Mouse (Mus musculus): ENCODE results near the gene Prox1. TPM values are rescaled to one million over a fixed set of nuclear protein-coding genes. Genes with fewer than 3 reads are reported as not detected.

Prox1 gene
- polyA plus RNA-seq, 1 experiment = 1.2 TPM

DNA sequence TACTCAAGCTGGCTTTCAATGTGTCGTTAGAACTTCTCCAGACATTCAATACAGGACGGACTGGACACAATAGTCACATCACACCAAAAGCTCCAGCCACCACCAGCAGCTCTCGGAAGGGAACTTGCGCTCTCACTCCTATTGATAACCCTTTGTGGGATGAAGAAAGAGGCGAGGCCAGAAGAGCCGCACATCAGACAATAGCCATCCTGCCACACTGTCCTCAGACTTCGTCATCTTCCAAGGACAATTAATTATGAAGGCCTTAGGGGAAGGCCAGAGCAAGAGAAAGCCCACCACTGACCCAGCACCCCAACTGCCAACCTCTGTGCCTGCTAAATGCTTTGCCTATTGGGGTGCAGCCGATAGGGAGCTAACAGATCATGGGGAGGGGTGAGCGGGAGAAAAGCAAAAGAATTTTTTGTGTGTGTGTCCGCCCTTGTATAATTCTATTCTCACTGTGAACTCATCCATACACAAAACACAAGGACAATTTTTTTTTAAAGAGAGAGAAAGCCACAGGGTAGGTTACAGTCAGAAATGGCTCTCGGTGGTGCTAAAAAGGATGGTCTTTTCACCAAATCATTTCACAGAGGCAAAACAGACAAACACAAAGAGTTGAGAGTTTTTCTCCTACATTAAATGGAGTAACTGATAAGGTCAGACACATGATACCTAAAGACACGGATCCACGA lies 30.7 kb downstream of the Prox1 start:
- Histone ChIP-seq H3K4me3 (replicated peaks; ENCODE audit: extremely low read depth, low read depth, low read length) (no peak overlapping the region), H3K4me1 (ENCODE audit: control insufficient read depth, insufficient read depth, low read length) (no peaks in the 10 kb centered on the region)
- WGBS = 87% methylated on average over 13 of the region's 13 CpGs
- TF ChIP-seq CTCF (IDR thresholded peaks at IDR 0.05; ENCODE audit: insufficient read depth, low read length) (no peak), POLR2A (IDR thresholded peaks at IDR 0.05; ENCODE audit: borderline replicate concordance, extremely low read depth, low read depth, low read length) (no peak)
- no peak for DNase-seq

DNA sequence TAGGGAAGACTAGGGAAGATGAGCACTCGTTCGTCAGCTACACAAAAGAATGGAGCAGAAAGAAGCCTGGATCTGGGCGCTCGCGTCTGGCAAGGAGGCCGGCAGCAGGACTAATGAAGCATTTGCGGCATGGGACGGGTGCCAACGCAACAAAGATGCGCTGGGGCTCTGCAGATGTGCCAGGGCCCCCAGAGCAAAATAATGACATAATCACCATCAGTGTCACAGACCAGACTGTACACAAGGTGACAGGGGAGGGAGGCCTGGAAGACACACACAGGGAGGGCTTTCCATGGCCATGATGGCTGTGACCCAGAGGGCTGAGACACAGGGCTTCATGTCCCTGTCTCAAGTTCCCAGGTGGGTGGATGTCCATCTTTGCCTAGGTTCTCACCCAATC lies 32.6 kb downstream of the Prox1 start:
- no peaks in the 10 kb centered on the region for H3K4me1 ChIP-seq (ENCODE audit: control insufficient read depth, insufficient read depth, low read length)
- no peak for DNase-seq
- H3K4me3 ChIP-seq (replicated peaks; ENCODE audit: extremely low read depth, low read depth, low read length) = no peak overlapping the region
- WGBS = 91% methylated on average over 10 of the region's 10 CpGs
- TF ChIP-seq POLR2A (IDR thresholded peaks at IDR 0.05; ENCODE audit: borderline replicate concordance, extremely low read depth, low read depth, low read length) (no peak), CTCF (IDR thresholded peaks at IDR 0.05; ENCODE audit: insufficient read depth, low read length) (no peak)

DNA sequence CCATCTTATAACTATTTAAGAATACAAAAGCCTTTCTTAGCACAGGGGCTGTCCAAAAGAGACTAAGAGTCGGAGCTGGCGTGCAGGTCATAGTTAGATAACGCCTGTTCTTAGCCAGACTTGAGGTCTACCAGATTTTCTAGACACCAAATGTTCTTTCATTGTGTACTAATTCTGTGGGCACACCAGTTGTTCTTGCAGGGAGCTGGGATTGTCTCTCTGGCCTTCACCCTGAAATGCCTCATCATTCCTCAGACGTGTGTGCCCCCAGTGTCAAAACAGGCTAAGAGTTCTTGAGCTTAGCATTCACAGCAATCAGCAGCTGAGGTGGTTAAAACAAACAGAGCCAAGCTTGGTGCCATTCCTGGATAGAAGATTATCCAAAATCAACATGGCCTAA lies 37.6 kb downstream of the Prox1 start:
- TF ChIP-seq CTCF (IDR thresholded peaks at IDR 0.05; ENCODE audit: insufficient read depth, low read length) (no peak), POLR2A (IDR thresholded peaks at IDR 0.05; ENCODE audit: borderline replicate concordance, extremely low read depth, low read depth, low read length) (no peak)
- WGBS = 85% methylated on average over 4 of the region's 4 CpGs
- Histone ChIP-seq H3K4me1 (ENCODE audit: control insufficient read depth, insufficient read depth, low read length) (no peaks in the 10 kb centered on the region), H3K4me3 (replicated peaks; ENCODE audit: extremely low read depth, low read depth, low read length) (no peak overlapping the region)
- DNase-seq = no peak

DNA sequence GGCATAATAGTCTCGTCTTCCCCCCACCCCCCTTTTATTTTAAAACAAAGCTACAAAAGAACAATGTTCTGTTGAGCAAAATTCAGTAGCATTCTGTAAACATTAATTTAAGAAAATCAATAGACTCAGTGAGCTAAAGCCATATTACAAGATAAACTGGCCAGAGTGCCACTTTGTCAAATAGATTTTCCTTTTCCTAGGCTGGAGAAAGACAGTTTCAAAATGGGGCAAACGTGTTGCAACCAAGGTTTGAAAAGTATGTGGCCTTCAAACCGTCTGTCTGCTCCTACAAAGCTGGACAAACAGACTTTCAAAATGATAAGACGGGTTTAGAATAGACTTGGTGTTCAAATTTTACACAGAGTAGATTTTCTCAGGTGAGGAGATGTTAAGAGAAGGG lies 39.6 kb downstream of the Prox1 start:
- TF ChIP-seq CTCF (IDR thresholded peaks at IDR 0.05; ENCODE audit: insufficient read depth, low read length) = no peak
- no peak for TF ChIP-seq POLR2A (IDR thresholded peaks at IDR 0.05; ENCODE audit: borderline replicate concordance, extremely low read depth, low read depth, low read length)
- DNase-seq = no peak
- Histone ChIP-seq H3K4me1 (ENCODE audit: control insufficient read depth, insufficient read depth, low read length) (no peaks in the 10 kb centered on the region), H3K4me3 (replicated peaks; ENCODE audit: extremely low read depth, low read depth, low read length) (no peak overlapping the region)
- WGBS = 62% methylated on average over 4 of the region's 4 CpGs

DNA sequence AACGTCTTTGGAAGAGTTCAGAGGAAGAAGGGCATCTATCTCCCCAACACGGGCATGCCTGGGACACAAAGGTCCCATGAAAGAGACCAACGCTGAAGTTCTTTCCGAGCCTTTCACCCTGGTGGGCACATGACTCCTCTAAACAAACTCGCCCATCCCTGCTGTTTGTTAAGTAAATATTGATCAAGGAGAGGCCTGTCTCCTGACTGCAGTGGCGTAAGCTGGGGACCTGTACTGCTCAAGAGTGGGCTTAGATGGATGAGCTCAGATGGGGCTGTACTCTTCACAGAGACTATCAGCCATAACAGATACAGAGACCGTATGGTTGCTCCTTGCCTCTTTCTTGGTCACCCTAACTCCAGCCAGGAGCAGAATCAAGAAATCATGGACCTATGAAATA lies 41.0 kb downstream of the Prox1 start:
- Histone ChIP-seq H3K4me1 (ENCODE audit: control insufficient read depth, insufficient read depth, low read length) (no peaks in the 10 kb centered on the region), H3K4me3 (replicated peaks; ENCODE audit: extremely low read depth, low read depth, low read length) (no peak overlapping the region)
- DNase-seq = no peak
- TF ChIP-seq CTCF (IDR thresholded peaks at IDR 0.05; ENCODE audit: insufficient read depth, low read length) (no peak), POLR2A (IDR thresholded peaks at IDR 0.05; ENCODE audit: borderline replicate concordance, extremely low read depth, low read depth, low read length) (no peak)
- 57% methylated on average over 7 of the region's 7 CpGs for WGBS

DNA sequence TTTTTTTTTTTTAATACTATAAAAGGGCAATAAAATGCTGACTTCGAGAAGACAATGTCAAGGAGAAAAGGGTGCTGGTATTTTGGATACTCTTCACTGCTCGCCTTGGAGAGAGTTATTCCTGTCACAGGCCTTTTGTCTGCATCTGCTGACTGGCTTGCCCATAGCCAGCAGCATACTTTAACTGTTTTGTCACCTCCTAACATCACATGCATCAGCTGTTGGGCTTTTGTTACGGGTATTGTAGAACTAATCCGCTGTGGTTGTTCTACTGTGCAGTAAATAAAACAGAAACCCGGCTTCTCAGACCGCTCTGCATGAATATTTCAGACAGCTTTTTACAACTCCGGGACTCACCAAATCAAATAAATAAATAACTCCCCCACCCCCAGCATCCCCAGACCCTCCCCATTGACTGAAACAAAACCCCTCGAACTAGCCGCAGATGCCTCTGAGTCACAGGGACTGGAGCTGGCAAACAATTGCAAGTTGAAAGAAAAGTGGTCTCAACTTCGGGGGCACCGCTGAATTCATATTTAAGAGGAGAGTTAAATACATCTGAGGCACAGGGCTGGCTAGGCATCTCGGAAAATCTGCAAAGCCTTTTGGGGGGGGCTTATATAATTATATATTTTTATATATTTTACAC lies 41.7 kb downstream of the Prox1 start:
- Histone ChIP-seq H3K4me1 (ENCODE audit: control insufficient read depth, insufficient read depth, low read length) (no peaks in the 10 kb centered on the region), H3K4me3 (replicated peaks; ENCODE audit: extremely low read depth, low read depth, low read length) (no peak overlapping the region)
- DNase-seq = no peak
- 52% methylated on average over 12 of the region's 12 CpGs for WGBS
- TF ChIP-seq POLR2A (IDR thresholded peaks at IDR 0.05; ENCODE audit: borderline replicate concordance, extremely low read depth, low read depth, low read length) (no peak), CTCF (IDR thresholded peaks at IDR 0.05; ENCODE audit: insufficient read depth, low read length) (no peak)

DNA sequence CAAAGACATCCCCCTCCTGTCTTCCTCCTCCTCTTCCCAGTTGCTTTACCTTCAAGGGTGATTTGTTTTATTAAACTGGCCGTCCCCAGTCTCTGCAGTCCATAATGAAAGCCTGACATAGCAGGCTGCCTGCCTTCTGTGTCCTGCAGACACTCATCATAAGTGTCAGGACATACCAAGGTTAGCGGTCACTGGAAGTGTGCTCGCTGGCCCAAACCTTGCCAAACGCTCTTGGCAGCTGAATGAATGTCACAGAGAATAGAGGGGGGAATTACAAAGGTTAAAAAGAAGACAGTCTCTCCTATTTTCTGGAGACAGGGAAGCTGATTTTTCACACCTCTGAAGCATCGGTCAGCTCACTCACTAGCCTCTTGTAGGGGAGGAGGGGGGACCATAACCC lies 42.6 kb downstream of the Prox1 start:
- no peak for TF ChIP-seq CTCF (IDR thresholded peaks at IDR 0.05; ENCODE audit: insufficient read depth, low read length)
- TF ChIP-seq POLR2A (IDR thresholded peaks at IDR 0.05; ENCODE audit: borderline replicate concordance, extremely low read depth, low read depth, low read length) = no peak
- no peaks in the 10 kb centered on the region for H3K4me1 ChIP-seq (ENCODE audit: control insufficient read depth, insufficient read depth, low read length)
- no peak for DNase-seq
- WGBS = 51% methylated on average over 5 of the region's 5 CpGs
- H3K4me3 ChIP-seq (replicated peaks; ENCODE audit: extremely low read depth, low read depth, low read length) = no peak overlapping the region

DNA sequence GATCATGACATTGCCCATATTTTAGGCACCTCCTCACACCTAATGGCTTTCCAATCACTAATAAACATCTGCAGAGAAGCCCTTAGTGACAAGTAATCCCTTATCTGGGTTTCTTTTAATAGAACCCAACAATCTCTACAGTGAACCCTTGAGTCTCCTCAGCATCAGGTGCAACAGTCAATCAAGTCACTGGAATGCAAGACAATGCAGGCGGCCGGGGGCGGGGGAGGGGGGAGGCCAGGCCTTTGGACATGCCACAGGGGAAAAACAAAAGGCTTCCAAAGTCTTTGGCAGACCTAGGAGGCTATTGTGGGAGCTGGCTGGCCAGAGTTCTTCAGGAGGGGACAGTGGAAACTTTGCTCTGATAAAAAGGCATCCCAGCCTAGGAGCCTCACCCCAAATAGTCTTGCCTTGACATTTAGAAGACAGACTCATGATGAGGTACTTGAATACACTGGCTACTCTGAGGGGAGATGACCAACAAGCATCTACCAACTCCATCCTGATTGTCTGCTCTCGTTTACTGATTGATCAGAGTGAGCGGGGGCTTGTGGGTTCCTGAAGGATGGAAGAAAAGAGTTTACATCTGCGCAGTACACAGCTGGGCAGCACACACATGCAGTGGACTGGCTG lies 43.2 kb downstream of the Prox1 start:
- TF ChIP-seq CTCF (IDR thresholded peaks at IDR 0.05; ENCODE audit: insufficient read depth, low read length) = no peak
- no peak for TF ChIP-seq POLR2A (IDR thresholded peaks at IDR 0.05; ENCODE audit: borderline replicate concordance, extremely low read depth, low read depth, low read length)
- H3K4me1 ChIP-seq (ENCODE audit: control insufficient read depth, insufficient read depth, low read length) = no peaks in the 10 kb centered on the region
- no peak for DNase-seq
- no peak overlapping the region for H3K4me3 ChIP-seq (replicated peaks; ENCODE audit: extremely low read depth, low read depth, low read length)
- 55% methylated on average over 6 of the region's 6 CpGs for WGBS

DNA sequence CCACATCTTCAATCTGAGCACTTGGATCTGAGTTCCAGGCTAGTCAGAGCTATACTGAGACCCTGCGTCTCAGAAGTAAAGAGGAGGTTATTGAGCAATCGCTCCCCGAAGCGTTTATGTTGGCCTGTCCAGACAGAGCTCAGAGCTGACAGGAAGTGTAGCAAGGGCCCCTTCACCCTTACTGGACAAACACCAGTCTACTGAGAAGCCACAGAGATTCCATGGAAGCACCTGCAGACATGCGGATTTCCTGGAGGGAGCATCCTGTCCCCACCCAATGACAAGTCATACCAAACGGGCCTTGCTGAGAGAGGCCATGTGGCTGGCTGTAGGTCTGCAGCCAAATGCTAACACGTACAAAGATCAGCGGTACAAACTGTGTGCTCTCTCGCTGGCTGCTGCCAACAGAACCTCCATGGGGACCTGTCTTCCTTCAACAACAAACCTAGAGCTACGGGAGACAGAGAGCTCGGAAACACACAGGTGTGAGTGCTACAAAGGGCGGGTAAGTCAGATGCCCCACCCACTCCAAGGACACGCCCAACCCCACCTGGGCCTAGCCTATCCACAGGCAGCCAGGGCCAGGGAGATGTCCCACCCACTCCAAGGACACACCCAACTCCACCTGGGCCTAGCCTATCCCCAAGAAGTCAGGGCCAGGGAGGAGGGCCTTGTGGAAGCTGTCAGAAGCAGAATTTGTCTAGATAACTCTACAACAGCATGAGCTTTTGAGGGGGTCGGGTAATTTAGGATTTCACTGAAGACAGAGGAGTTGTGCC lies 45.4 kb downstream of the Prox1 start:
- no peak for DNase-seq
- 59% methylated on average over 14 of the region's 14 CpGs for WGBS
- TF ChIP-seq CTCF (IDR thresholded peaks at IDR 0.05; ENCODE audit: insufficient read depth, low read length) (no peak), POLR2A (IDR thresholded peaks at IDR 0.05; ENCODE audit: borderline replicate concordance, extremely low read depth, low read depth, low read length) (no peak)
- Histone ChIP-seq H3K4me1 (ENCODE audit: control insufficient read depth, insufficient read depth, low read length) (no peaks in the 10 kb centered on the region), H3K4me3 (replicated peaks; ENCODE audit: extremely low read depth, low read depth, low read length) (no peak overlapping the region)

Measured in lung, adult 2 months (tissue).